Mouse (Mus musculus): ENCODE measurements around the gene Edrf1.

GRCm38 (mm10) chr7:133632476-133632875, 4.9 kb upstream of the Edrf1 start:
- TF ChIP-seq POLR2A (IDR thresholded peaks at IDR 0.05; ENCODE audit: low read depth, low read length) (no peak), CTCF (conservative IDR thresholded peaks at IDR 0.05; ENCODE audit: insufficient read depth, insufficient read length, low read depth, low read length) (peak; percentile 44)

Data from kidney, adult 2 months (tissue).